Mouse (Mus musculus) MEL (cell line): ENCODE results near the gene Cd79b.

Experiments used
- BHLHE40 ChIP-seq: IDR thresholded peaks from 2 replicates; pipeline ENCODE4 v1.6.1; 2012; ENCODE audit warnings: low read depth, mild to moderate bottlenecking, inconsistent platforms, low read length, improper control_type of control experiment, borderline replicate concordance
- CHD1 ChIP-seq: IDR thresholded peaks from 2 replicates; pipeline ENCODE4 v1.6.1; 2012; ENCODE audit warnings: low read depth, mild to moderate bottlenecking, inconsistent platforms, low read length, improper control_type of control experiment
- CTCF ChIP-seq, 3 experiments: IDR thresholded peaks in 2 of 3; conservative IDR thresholded peaks in 1 of 3; 2 replicates each; pipeline ENCODE4 v1.5.1; 2011 to 2012; ENCODE audit warnings: low read length in 3 of 3, low read depth in 2 of 3, mild to moderate bottlenecking in 2 of 3, improper control_type of control experiment in 1 of 3, inconsistent platforms in 1 of 3, mixed read lengths in 1 of 3, moderate library complexity in 1 of 3; ENCODE audit not compliant: control insufficient read depth in 1 of 3, insufficient read depth in 1 of 3, poor library complexity in 1 of 3, severe bottlenecking in 1 of 3
- E2F4 ChIP-seq: IDR thresholded peaks from 2 replicates; pipeline ENCODE4 v1.6.1; 2011; ENCODE audit warnings: low read depth, low read length, improper control_type of control experiment, borderline replicate concordance
- EP300 ChIP-seq, 2 experiments: IDR thresholded peaks; 2 replicates each; pipeline ENCODE4 v1.6.1; 2011; ENCODE audit warnings: improper control_type of control experiment in 2 of 2, low read length in 2 of 2, low read depth in 1 of 2, mild to moderate bottlenecking in 1 of 2
- ETS1 ChIP-seq: IDR thresholded peaks from 2 replicates; pipeline ENCODE4 v1.6.1; 2012; ENCODE audit warnings: low read depth, mild to moderate bottlenecking, inconsistent platforms, low read length, improper control_type of control experiment, moderate library complexity
- HCFC1 ChIP-seq: IDR thresholded peaks from 2 replicates; pipeline ENCODE4 v1.6.1; 2012; ENCODE audit warnings: low read depth, mild to moderate bottlenecking, inconsistent platforms, low read length, improper control_type of control experiment, moderate library complexity
- KAT2A ChIP-seq: conservative IDR thresholded peaks from 2 replicates; pipeline ENCODE4 v1.6.1; 2012; ENCODE audit warnings: low read depth, low read length, improper control_type of control experiment, inconsistent platforms
- POLR2A ChIP-seq, 2 experiments: IDR thresholded peaks; 2 replicates each; pipeline ENCODE4 v1.6.1; 2011 to 2012; ENCODE audit warnings: low read length in 2 of 2, mild to moderate bottlenecking in 2 of 2, control low read depth in 1 of 2, improper control_type of control experiment in 1 of 2, low read depth in 1 of 2, moderate library complexity in 1 of 2; ENCODE audit not compliant: control insufficient read depth in 1 of 2, insufficient read depth in 1 of 2, poor library complexity in 1 of 2
- POLR2AphosphoS2 ChIP-seq: IDR thresholded peaks from 2 replicates; pipeline ENCODE4 v1.6.1; 2011; ENCODE audit warnings: low read length, improper control_type of control experiment
- USF1 ChIP-seq: IDR thresholded peaks from 2 replicates; pipeline ENCODE4 v1.6.1; 2014; ENCODE audit warnings: low read depth, mild to moderate bottlenecking, inconsistent platforms, low read length, improper control_type of control experiment, moderate library complexity
- USF2 ChIP-seq, 2 experiments: IDR thresholded peaks; 2 replicates each; pipeline ENCODE4 v1.6.1; 2011 to 2012; ENCODE audit warnings: improper control_type of control experiment in 2 of 2, low read length in 2 of 2, borderline replicate concordance in 1 of 2, inconsistent platforms in 1 of 2, low read depth in 1 of 2, mild to moderate bottlenecking in 1 of 2; ENCODE audit not compliant: insufficient read depth in 1 of 2
- ZMIZ1 ChIP-seq: IDR thresholded peaks from 2 replicates; pipeline ENCODE4 v1.6.1; 2012; ENCODE audit warnings: low read depth, mild to moderate bottlenecking, inconsistent platforms, low read length, improper control_type of control experiment, moderate library complexity

GRCm38 (mm10) chr11:106274374-106274773, 40.2 kb downstream of the Cd79b start:
- TF ChIP-seq HCFC1 (no peak), KAT2A (no peak), USF2 (IDR thresholded peaks at IDR 0.05; ENCODE audit: borderline replicate concordance in 1 of 2, insufficient read depth in 1 of 2, low read depth in 1 of 2, low read length in 2 of 2) (no peak), BHLHE40 (no peak), ZMIZ1 (no peak), POLR2A (IDR thresholded peaks at IDR 0.05; ENCODE audit: control insufficient read depth in 1 of 2, insufficient read depth in 1 of 2, low read depth in 1 of 2, low read length in 2 of 2, poor library complexity in 1 of 2) (no peak), E2F4 (no peak), CHD1 (no peak), USF1 (no peak), EP300 (IDR thresholded peaks at IDR 0.05; ENCODE audit: low read depth in 1 of 2, low read length in 2 of 2) (no peak), CTCF (IDR thresholded peaks at IDR 0.05 in 2 of 3, conservative IDR thresholded peaks at IDR 0.05 in 1 of 3; ENCODE audit: control insufficient read depth in 1 of 3, insufficient read depth in 1 of 3, low read depth in 2 of 3, low read length in 3 of 3, poor library complexity in 1 of 3, severe bottlenecking in 1 of 3) (no peak), ETS1 (no peak), POLR2AphosphoS2 (no peak)
